Mouse (Mus musculus): Measurements from ENCODE around the gene Lrrc20. TPM values are rescaled to one million over a fixed set of nuclear protein-coding genes. Genes with fewer than 3 reads are reported as not detected.

Gene Lrrc20
- polyA plus RNA-seq (2016; fragmentation: Nextera tagmentation; extraction: Ambion mirVana): 13.7 and 14.3 TPM in 2 replicates

DNA sequence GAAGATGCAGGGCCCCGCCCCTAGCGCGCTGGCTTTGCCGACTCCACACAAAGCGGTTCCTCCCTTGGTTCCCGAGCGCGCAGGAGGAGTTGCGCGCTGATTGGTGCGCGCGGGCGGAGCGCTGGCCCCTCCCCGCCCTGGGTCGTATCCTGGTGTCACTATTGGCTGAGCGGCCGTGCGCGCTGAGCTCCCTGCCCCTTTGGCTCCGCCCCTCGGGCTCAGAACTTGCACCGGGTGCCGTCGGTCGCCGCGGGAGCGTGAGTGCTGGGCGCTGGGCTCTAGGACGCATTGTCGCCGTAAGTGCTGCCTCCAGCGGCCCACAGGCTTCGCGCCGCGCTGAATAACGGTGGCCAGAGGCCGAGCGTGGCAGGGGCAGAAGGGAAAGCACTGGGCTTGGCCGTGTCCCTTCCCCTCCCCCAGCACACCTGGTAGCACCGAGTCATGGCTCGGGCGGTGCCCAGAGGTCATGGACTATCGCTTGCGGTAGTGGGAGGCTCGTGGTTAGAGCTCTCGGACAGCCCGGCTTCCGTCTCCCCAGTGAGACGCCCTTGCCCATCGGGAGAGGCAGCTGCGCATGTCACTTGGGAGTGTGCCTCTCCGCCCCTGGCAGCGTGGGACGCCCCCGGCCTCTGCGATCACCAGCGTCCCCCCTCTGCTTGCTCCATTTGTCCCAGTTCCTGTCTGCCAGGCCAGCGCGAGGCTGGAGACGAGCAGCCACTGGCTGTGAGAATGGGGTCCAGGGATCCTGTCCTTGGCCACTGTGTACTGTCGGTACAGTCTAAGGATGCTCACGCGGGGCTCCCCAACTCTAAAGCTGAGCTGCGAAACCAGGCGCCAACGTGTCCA lies at the start of gene Lrrc20:
Lrrc20 (plus strand) TSS at position 208 of the 846 bp plus-strand sequence.
- H3K9me3 ChIP-seq: no peaks in the 10 kb centered on the region
- peak within 1 kb of the TSS; percentile 79 for H3K27ac ChIP-seq (replicated peaks)
- peaks cover 6% of the 10 kb centered on the region; the same call in 1 of the 2 replicates for H3K27me3 ChIP-seq
- under 1% methylated on average over 70 of the region's 70 CpGs for WGBS
- H3K9ac ChIP-seq (replicated peaks): peak within 1 kb of the TSS; percentile 79
- H3K36me3 ChIP-seq: no peaks in the 10 kb centered on the region
- peak within 1 kb of the TSS; percentile 79 for H3K4me3 ChIP-seq
- peak; percentile 98 for ATAC-seq (ENCODE audit: low FRiP score, low read depth)
- peaks cover 19% of the 10 kb centered on the region for H3K4me1 ChIP-seq
- H3K4me2 ChIP-seq (replicated peaks): peak within 1 kb of the TSS; percentile 96

DNA sequence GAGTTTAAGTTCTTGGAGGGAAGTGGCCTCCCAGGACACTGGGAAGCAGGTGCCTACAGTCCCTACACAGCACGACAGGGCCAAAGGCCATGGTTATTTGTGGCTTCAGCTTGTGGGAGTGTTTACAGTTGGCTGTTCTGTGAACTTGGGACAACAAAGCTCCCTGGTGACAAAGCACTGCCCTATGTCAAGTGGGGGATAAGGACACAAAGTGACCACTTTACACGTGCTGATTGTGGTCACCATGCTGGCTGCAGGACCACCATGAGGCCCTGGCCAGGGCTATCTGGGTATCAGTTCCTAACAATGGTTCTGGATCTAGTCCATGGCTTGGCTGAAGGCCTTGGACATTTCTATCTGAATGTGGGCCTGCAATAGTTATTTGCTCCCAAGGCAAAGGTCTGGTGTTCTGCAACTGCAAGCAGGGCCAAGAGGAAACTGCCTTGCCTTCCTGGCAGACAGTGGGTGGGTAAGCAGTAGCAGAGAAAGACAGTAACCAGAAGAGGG lies 49.3 kb upstream of the Lrrc20 start:
- Histone ChIP-seq H3K9me3 (no peaks in the 10 kb centered on the region), H3K4me1 (peaks cover 12% of the 10 kb centered on the region), H3K4me2 (replicated peaks) (no peak overlapping the region), H3K27ac (replicated peaks) (no peak overlapping the region), H3K4me3 (no peak overlapping the region), H3K27me3 (no peaks in the 10 kb centered on the region), H3K36me3 (peaks cover 19% of the 10 kb centered on the region), H3K9ac (replicated peaks) (no peak overlapping the region)
- 62% methylated on average over 2 of the region's 2 CpGs for WGBS
- no peak for ATAC-seq (ENCODE audit: low FRiP score, low read depth)

DNA sequence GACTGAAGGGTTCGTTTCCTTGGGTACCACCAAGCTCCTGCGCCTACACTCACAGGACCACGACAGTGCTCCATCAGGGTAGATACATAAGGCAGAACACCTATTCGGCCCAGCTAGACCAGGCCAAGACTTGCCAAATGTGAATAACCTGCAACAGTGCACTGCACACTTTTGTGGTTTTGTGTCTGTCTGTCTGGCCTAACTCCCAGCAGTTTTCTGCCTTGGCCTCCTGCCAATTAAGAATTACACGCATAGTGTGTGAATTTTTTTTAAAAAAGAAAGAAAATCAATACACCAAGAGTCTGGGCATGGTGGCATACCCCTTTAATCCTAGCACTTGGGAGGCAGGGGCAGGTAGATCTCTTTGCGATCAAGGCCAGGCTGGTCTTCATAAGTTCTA lies 47.6 kb upstream of the Lrrc20 start:
- H3K4me3 ChIP-seq: no peak overlapping the region
- no peaks in the 10 kb centered on the region for H3K27me3 ChIP-seq
- H3K36me3 ChIP-seq: peaks cover 31% of the 10 kb centered on the region
- WGBS: 93% methylated on average over 6 of the region's 6 CpGs
- no peaks in the 10 kb centered on the region for H3K9me3 ChIP-seq
- H3K4me2 ChIP-seq (replicated peaks): no peak overlapping the region
- ATAC-seq (ENCODE audit: low FRiP score, low read depth): no peak
- no peak overlapping the region for H3K9ac ChIP-seq (replicated peaks)
- no peak overlapping the region for H3K27ac ChIP-seq (replicated peaks)
- H3K4me1 ChIP-seq: peaks cover 12% of the 10 kb centered on the region

DNA sequence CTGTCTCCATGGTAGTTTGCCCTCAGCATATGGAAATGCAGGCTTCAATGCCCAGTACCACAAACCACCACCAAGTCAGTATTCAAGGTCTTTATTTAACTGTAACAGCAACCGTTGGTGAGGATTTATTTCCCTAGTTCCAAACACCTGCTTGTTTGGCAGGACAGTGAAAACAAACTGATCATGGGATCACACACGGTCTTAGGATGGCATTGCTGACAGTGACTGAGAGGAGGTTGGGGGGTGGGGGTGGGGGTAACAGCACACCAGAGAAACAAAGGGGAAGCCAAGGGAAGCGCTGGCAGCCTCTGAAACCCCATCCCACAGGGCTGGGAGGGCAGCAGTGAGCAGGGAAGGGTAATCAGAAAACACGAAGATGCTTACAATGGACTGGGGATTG lies 47.2 kb upstream of the Lrrc20 start:
- WGBS: 64% methylated on average over 4 of the region's 4 CpGs
- Histone ChIP-seq H3K9ac (replicated peaks) (no peak overlapping the region), H3K4me2 (replicated peaks) (no peak overlapping the region), H3K27ac (replicated peaks) (no peak overlapping the region), H3K9me3 (no peaks in the 10 kb centered on the region), H3K36me3 (peaks cover 36% of the 10 kb centered on the region), H3K27me3 (no peaks in the 10 kb centered on the region), H3K4me1 (peaks cover 12% of the 10 kb centered on the region), H3K4me3 (no peak overlapping the region)
- no peak for ATAC-seq (ENCODE audit: low FRiP score, low read depth)

DNA sequence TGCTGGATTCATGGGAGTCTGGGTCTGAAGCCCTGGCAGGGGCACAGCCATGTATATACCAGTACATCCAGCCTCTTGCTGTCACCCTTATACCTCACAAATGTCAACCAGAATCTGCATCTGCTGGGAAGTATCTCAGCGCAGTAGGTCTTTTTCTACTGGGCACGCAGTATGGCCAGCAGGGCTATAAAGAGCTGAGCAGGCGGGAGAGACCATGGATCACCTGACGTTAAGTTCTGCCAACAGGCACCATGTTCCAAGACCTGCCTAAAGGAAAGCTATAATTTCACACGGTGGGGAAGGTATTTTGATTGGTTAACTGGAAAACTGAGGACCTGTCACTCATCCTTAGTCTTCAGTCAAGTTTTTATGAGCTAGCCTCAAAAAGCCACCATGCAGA lies 46.6 kb upstream of the Lrrc20 start:
- ATAC-seq (ENCODE audit: low FRiP score, low read depth): no peak
- 92% methylated on average over 5 of the region's 5 CpGs for WGBS
- Histone ChIP-seq H3K27me3 (no peaks in the 10 kb centered on the region), H3K9me3 (no peaks in the 10 kb centered on the region), H3K36me3 (peaks cover 42% of the 10 kb centered on the region), H3K4me2 (replicated peaks) (no peak overlapping the region), H3K9ac (replicated peaks) (no peak overlapping the region), H3K27ac (replicated peaks) (no peak overlapping the region), H3K4me1 (peaks cover 12% of the 10 kb centered on the region), H3K4me3 (no peak overlapping the region)

DNA sequence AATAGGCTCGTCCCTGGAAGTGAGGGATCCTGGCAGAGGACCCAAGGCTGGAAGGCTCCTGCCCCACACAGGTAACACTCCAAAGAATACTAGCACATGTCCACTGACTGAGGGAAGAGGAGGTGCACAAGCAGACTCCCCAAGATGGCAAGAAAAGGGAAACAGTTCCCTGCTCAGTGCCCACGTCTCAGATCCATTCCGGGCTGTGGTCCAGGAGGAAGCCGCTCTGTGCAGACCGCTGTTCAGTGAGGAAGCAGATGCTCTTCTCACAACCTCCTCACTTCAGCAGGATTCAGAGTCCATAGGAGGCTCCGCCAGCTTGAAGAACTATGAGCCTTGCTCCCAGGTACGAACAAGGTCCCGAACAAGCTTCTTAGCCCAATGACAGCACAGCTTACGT lies 44.2 kb upstream of the Lrrc20 start:
- ATAC-seq (ENCODE audit: low FRiP score, low read depth): no peak

DNA sequence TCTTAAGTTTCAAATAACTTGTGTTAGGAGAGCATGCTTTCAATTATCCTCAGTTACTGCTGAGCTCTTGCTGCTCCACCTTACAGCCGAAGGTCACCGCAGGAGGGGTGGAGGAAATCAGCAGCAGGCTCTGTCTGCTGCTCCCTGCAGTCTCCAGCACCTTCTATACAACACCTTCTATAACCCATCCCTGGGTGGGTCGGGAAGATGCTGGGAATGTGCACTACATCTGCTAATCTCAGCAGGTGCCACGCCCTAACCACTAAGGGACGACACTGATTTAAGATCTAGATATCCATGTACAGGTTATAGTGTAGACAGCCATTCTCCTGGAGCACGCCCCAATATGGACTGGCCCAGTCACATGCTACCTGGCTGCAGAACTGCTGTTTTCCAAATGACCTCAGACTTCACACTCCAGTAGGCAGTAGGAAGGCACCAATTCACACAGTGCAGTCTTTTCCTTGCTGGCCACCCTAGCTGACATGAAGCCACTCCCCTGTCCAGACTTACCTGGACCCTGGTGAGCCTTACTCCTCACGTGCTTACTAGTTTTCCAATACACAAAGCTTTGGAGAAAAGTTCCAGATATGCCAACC lies 35.3 kb upstream of the Lrrc20 start:
- Histone ChIP-seq H3K27ac (replicated peaks) (no peak overlapping the region), H3K9me3 (no peaks in the 10 kb centered on the region), H3K4me1 (peaks cover 19% of the 10 kb centered on the region), H3K4me3 (no peak overlapping the region), H3K36me3 (peaks cover 12% of the 10 kb centered on the region), H3K4me2 (replicated peaks) (no peak overlapping the region), H3K9ac (replicated peaks) (no peak overlapping the region), H3K27me3 (no peaks in the 10 kb centered on the region)
- no peak for ATAC-seq (ENCODE audit: low FRiP score, low read depth)
- WGBS: 89% methylated on average over 7 of the region's 7 CpGs

More for the DNA sequence above, 44.2 kb upstream of the Lrrc20 start:
- Histone ChIP-seq H3K9me3 (no peaks in the 10 kb centered on the region), H3K4me2 (replicated peaks) (no peak overlapping the region), H3K4me1 (0 out of 2 replicates have a peak, but pooled peaks cover 3% of the 10 kb centered on the region), H3K27ac (replicated peaks) (no peak overlapping the region), H3K27me3 (no peaks in the 10 kb centered on the region), H3K9ac (replicated peaks) (no peak overlapping the region), H3K36me3 (peaks cover 56% of the 10 kb centered on the region), H3K4me3 (no peak overlapping the region)
- 97% methylated on average over 9 of the region's 9 CpGs for WGBS

DNA sequence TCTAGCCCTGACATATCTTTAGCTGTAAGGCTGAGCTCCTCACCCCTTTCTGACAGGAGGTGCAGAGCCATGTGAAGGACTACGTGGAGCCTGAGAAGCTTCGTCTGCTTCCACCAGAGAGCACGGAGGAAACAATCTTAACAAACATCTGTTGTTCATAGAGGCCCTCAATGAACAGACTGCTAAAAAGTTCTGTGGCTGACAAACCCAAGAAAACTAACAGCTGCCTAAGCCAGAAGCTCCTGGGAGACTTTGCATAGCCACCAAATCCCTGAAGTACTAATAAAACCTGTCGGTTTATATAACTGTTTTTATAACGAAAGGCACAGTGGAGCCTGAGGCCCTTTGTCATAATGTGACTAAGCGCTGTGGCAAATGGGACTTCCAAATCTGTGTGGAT lies 32.1 kb upstream of the Lrrc20 start:
- Histone ChIP-seq H3K4me3 (no peak overlapping the region), H3K36me3 (peaks cover 11% of the 10 kb centered on the region; the same call in 1 of the 2 replicates), H3K9ac (replicated peaks) (0 out of 2 replicates have a peak overlapping the region, but pooled peaks have one; percentile 28), H3K27me3 (no peaks in the 10 kb centered on the region), H3K27ac (replicated peaks) (0 out of 2 replicates have a peak overlapping the region, but pooled peaks have one; percentile 5), H3K4me1 (peaks cover 40% of the 10 kb centered on the region), H3K9me3 (no peaks in the 10 kb centered on the region), H3K4me2 (replicated peaks) (no peak overlapping the region)
- no peak for ATAC-seq (ENCODE audit: low FRiP score, low read depth)
- 69% methylated on average over 6 of the region's 6 CpGs for WGBS

DNA sequence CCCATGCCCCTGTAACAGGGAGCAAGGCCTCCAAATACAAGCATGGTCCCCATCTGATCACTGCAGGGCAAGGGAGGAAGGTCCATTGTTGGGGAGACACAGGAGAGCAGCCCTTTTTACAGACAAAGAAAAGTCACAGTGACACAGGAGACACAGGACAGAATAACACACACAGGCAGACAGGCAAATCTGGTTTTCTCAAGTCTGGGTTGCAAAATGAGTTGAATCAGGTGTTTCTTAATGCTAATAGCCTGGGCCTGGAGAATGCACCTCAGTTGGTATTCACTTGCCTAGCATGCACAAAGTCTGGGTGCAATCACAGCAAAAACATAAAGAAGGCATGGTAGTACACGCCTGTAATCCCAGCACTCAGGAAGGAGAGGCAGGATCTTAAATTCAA lies 31.7 kb upstream of the Lrrc20 start:
- H3K27me3 ChIP-seq: no peaks in the 10 kb centered on the region
- 0 out of 2 replicates have a peak overlapping the region, but pooled peaks have one; percentile 5 for H3K27ac ChIP-seq (replicated peaks)
- no peaks in the 10 kb centered on the region for H3K9me3 ChIP-seq
- 0 out of 2 replicates have a peak overlapping the region, but pooled peaks have one; percentile 28 for H3K9ac ChIP-seq (replicated peaks)
- no peak overlapping the region for H3K4me2 ChIP-seq (replicated peaks)
- peaks cover 11% of the 10 kb centered on the region; the same call in 1 of the 2 replicates for H3K36me3 ChIP-seq
- 71% methylated on average over 1 of the region's 1 CpGs for WGBS
- no peak for ATAC-seq (ENCODE audit: low FRiP score, low read depth)
- peaks cover 43% of the 10 kb centered on the region for H3K4me1 ChIP-seq
- no peak overlapping the region for H3K4me3 ChIP-seq

DNA sequence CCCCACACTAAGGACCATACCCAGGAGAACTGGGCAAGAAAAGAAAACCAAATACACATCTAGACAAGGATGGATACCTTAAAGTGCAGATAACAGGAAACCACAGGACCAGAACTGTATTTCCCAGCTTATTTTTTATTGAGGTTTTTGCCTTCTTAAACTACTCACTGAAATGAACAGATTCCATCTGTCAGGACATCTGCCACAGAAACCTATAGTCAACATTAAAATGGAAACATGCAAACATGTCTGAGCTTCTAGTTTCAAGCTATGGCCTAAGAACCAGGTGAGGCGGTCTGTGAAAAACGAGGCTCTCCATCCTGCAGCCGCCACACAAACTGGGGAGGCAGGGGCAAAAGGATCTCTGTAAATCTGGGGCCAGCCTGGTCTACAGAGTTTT lies 30.6 kb upstream of the Lrrc20 start:
- Histone ChIP-seq H3K9ac (replicated peaks) (no peak overlapping the region), H3K27ac (replicated peaks) (no peak overlapping the region), H3K9me3 (no peaks in the 10 kb centered on the region), H3K27me3 (no peaks in the 10 kb centered on the region), H3K4me2 (replicated peaks) (no peak overlapping the region), H3K4me3 (no peak overlapping the region), H3K4me1 (peaks cover 52% of the 10 kb centered on the region), H3K36me3 (peaks cover 16% of the 10 kb centered on the region; the same call in 1 of the 2 replicates)
- ATAC-seq (ENCODE audit: low FRiP score, low read depth): no peak
- WGBS: 88% methylated on average over 3 of the region's 3 CpGs

DNA sequence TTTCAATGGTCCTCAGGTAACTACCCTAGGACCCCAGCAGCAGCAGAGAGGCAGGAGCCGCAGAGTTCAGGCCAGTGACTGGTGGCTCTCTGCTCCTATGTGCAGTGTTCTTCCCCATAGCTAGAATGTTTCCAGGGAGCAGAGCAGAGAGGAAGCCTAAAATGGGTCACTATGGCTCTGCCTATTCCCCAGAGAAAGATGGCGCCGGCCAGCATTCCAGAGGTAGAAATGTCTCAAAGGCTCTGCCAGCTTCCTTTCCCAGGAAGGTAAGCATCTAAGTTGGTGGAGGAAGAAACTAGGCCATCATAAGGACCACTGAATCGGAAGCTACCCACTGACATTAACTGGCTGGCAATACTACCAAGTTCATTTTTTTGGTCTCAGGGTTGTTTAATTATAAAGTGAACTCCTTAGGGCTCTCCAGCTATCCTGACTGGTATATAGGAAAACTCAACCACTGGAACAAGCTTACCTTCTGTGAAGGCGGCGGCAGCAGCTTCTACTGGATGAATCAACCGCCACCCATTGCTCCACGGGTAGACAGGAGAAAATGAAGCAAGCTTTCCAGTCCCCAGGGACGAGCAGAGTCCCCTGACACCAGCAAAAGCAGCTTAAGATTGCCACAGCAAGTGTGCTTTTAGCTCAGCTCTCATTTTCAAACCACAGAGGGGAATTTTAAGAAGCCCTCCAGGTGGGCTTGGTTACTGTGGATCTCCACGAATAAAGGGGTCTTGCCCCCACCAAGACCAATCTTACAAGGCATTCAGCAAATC lies 27.8 kb upstream of the Lrrc20 start:
- Histone ChIP-seq H3K27me3 (no peaks in the 10 kb centered on the region), H3K9ac (replicated peaks) (no peak overlapping the region), H3K4me3 (no peak overlapping the region), H3K27ac (replicated peaks) (no peak overlapping the region), H3K36me3 (peaks cover 9% of the 10 kb centered on the region; the same call in 1 of the 2 replicates), H3K4me2 (replicated peaks) (no peak overlapping the region), H3K4me1 (peaks cover 69% of the 10 kb centered on the region), H3K9me3 (no peaks in the 10 kb centered on the region)
- ATAC-seq (ENCODE audit: low FRiP score, low read depth): no peak
- 86% methylated on average over 10 of the region's 10 CpGs for WGBS

Data from midbrain, embryonic 12.5 days (tissue).